Mouse (Mus musculus) right cerebral cortex, postnatal 10 days (tissue): ENCODE data around the gene Taar6.
A peak's percentile ranks its signal among the peaks of the same experiment; 100 is the strongest.

Experiments used
- DNase-seq, 2 experiments: peaks; one replicate each; pipeline ENCODE4 v3.0.0; 2021; ENCODE audit warnings: low spot score in 2 of 2

Taar6 gene

DNA sequence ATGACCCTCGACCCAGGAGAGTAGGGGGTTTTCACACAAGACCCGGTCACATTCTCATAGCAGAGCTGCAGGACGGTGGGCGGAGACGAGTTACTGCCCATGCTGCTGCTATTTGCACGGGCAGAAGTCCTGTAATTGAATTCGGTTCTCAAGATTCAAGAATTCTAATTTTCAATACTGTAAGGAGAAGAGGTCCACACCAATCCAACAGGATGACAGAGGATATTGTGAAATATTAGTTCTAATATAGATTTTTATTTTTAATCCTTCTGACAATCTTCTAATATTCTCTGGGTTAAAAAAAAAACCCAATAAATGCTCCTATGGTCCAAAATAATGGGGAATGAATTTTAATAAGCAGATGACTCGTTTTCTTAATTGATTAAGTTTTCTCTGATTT is at the start of gene Taar6:
TSS of gene Taar6 (minus strand) at position 101 of the 400 bp plus-strand sequence.
- DNase-seq = no peak

GRCm38 (mm10) chr10:24031347-24031746 is 45.9 kb upstream of the Taar6 start:
- DNase-seq = no peak

GRCm38 (mm10) chr10:24026922-24027321 is 41.5 kb upstream of the Taar6 start, which contains the start of gene Taar7d:
Taar7d (plus strand) TSS chr10:24027222.
- DNase-seq = no peak

- DNase-seq = no peak
Measured at GRCm38 (mm10) chr10:24008143-24008542, 22.7 kb upstream of the Taar6 start.

DNA sequence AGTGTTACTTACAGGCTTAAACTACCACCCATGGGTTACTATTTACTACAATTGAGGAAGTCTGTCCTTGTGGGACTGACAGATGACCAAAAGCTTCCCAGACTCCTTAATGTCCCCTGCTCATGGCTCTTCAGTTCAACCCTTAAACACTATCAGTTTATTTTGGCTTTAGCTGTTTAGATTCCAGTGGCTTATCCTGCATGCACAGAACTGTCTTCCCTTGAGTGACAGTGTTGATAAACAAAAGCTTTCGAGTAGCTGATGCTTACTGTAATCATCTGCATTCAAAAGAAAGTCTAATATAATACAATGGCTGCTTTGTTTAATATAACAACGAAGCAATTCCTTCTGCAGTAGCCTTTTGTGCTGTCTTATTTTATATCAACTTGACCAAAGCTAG is 21.6 kb upstream of the Taar6 start:
- DNase-seq = no peak

DNA sequence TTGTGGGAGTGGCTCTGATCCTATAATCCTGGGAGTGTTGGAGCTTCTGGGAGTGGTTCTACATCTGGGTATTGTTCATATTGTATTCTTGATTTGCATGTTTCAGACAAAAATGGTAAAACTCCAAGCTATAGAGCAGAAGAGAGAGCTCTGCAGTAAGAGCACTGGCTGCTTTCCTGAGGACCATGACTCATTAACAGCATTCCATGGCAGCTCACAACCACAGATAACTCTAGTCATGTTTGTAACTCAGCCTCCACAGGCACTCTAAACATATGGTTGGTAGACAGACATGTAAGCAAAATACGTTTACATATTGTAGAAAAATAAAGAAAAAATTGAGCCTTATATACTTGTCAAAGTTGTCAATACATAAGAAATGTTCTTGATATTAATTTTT is 21.0 kb upstream of the Taar6 start:
- DNase-seq = no peak

DNA sequence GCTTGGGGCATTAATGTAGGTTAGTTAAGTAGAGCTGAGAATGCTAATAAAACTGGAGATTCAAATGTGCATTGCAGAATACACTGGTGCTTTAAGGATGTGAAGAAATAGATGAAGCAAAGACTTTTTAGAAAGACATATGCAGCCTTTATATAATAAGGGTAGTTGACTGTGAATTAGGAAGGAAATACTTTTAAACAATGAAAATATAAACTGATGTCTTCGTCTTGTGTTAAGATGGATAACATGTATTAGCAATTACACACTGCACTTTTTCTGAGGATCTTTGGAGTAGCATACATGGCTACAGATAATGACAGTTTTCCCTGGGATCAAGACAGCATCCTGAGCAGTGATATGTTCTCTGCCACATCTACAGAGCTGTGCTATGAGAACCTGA is 14.2 kb upstream of the Taar6 start, which contains the start of gene Taar7b:
TSS of gene Taar7b (plus strand) at position 301 of the 400 bp plus-strand sequence.
- no peak for DNase-seq

DNA sequence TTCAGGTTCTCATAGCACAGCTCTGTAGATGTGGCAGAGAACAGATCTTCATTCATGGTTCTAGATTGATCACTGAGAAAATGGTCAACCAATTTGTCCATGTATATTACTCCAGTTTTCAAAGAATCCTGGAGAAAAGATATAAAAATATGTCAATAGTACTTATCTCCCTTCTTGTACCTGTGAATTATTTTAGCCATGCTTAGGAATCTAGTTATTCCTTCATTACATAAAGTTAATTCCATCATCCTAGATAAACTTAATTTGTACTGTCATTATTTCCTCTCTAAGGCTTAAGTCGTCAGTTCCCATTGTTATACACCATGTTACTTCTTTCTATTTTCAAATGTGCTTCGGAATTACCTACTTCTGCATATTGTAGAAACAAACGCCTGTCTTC is 7.9 kb upstream of the Taar6 start, which contains the start of gene Taar7a:
TSS of gene Taar7a (minus strand) at position 101 of the 400 bp plus-strand sequence.
- DNase-seq = no peak

GRCm38 (mm10) chr10:23986419-23986818 is 973 bp upstream of the Taar6 start:
- DNase-seq = no peak

DNA sequence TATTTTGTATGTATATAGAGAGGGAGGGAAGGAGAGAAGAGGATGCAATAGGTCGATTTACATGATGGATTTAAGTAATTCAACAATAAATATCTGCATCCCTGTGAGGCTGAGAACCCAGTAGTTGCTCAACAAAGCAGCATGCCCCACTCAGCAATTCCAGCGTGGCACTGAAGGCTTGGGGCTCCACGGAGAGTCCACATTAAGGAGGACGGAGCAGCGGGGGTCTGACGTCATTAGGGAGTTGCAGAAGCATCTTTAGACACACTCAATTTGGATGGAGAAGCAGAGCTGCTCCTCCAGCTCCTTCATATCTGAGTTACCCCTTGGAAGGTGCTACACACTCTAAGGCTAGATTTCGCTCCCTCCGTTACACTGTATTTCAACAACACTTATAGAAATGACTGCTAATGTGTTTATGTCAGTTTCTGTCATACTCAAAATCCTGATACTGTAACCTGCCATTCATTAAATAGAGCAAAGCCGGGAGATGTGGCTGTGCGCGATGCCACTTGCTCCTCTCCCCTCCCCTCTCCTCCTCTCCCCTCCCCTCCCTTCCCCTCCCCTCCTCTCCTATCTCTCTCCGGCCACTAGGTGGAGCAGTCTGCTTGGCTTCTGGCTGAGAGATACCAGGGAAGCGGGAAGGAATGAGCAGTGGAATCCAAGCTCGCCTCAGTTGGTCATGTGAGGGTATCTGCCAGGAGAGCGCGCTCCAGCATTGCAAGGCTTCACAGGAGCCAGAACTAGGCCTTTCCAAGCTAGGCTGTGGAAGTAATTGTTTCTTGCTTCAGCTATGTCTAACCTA is 6.3 kb downstream of the Taar6 start:
- DNase-seq = peak; percentile 75 to 86

GRCm38 (mm10) chr10:23977958-23978357 is 7.5 kb downstream of the Taar6 start:
- no peak for DNase-seq

- no peak for DNase-seq
Measured at GRCm38 (mm10) chr10:23971256-23971655, 14.2 kb downstream of the Taar6 start.

- no peak for DNase-seq
Measured at GRCm38 (mm10) chr10:23970656-23971165, 14.7 kb downstream of the Taar6 start, which contains the start of gene Taar5. Taar5 (plus strand) TSS chr10:23970706.

DNA sequence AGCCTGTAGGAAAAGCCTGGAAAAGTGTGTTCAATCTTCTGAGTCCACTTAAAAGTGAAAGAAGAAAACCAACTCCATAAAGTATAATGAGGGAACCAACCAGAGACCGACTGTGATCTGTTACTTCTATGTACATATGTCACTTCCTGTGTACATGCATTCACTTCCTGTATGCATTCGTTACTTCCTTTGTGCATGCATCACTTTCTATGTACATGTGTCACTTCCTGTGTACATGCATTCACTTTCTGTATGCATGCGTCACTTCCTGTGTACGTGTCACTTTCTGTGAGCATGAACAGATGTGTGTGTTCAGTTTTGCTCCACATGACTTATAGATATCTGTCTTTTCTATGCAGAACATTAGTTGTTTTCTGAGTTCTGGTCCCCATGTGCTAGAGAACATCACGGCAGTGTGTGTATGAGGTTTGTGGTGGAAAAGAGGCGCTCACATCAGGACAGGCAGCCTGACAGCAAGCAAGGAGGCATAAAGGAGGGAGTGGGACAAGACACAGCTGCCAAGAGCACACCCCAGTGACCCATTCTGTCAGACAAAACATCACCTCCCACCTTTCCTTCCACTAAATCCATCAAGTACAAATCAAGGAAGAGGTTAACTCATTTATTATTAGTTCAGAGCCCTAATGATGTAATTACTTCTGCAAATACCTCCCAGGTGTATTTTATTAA is 20.4 kb downstream of the Taar6 start:
- no peak for DNase-seq

DNA sequence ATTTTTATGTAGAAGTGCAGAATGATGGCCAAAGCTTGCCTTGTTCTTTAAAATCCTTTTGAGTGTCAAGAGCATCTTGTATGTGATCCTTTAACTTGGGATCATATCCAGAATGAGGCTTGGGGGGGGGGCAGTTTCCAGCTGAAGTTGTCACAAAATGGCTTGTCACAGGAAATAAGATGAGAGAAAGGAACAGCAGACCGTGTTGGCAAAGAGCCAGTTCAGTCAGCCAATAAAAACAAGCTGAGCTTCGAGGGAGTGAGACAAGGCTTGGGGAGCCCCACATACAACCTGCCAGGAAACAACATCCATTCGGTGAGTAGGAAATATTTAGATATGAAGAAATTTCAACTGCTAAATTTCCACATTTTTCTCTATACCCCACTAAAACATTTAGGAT is 22.0 kb downstream of the Taar6 start:
- peak in 1 of 2 experiments; percentile 21 for DNase-seq

DNA sequence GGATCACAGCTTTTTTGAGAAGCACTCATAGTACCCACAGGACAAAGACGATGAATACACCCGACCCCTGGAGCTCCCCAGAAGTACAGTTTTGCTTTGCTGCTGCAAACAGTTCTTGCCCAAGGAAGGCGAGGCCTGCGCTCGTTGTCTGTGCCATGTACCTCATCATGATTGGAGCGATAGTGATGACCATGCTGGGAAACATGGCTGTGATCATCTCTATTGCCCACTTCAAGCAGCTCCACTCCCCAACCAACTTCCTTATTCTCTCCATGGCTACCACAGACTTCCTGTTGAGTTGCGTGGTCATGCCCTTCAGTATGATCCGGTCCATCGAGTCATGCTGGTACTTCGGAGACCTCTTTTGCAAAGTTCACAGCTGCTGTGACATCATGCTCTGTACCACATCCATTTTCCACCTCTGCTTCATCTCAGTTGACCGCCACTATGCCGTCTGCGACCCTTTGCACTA is 25.0 kb downstream of the Taar6 start, which contains the start of gene Taar4:
TSS of gene Taar4 (plus strand) at position 51 of the 472 bp plus-strand sequence.
- no peak for DNase-seq

DNA sequence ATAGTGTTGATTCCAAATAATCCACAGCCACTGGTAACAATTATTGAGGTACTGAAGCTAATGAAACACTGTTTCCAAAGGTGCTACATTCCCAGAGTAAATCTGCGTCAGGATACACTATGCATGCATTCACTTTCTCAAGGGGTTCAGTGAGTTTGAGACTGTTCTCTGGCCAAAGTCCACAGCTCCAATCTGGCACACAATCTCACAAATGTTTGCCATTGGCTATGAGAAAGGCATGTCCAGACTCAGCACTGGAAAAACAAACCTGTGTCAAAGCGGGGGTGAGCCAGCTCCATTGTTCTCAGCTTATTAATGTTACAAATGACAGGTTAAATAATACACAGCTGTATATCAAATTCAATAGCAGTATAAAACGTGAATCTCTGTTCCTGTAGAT is 26.4 kb downstream of the Taar6 start:
- DNase-seq = no peak

DNA sequence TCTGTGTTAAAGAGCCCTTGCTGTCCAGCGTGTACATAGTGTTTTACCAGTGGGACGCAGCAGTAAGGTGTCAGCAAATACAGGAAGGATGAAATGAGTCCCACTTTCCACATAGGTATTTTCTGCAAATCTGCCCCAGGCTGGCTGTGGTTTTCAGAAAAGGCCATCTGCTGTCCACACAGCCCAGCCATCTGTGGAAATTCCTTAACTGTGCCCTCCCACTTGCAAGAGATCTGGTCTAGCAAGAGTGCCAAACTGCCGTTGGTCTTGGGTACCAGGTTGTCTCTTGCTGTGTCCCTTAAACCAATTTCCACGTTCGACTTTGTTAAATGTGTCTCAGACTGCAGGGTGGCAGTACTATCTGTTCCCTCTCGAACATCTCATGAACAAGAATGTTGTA is 33.7 kb downstream of the Taar6 start:
- no peak for DNase-seq

GRCm38 (mm10) chr10:23949508-23950005 is 35.9 kb downstream of the Taar6 start, which contains the start of gene Taar3:
Taar3 (plus strand) TSS chr10:23949558.
- DNase-seq = peak; percentile 43 to 51

- DNase-seq = no peak
Measured at GRCm38 (mm10) chr10:23948026-23948425, 37.4 kb downstream of the Taar6 start.

DNA sequence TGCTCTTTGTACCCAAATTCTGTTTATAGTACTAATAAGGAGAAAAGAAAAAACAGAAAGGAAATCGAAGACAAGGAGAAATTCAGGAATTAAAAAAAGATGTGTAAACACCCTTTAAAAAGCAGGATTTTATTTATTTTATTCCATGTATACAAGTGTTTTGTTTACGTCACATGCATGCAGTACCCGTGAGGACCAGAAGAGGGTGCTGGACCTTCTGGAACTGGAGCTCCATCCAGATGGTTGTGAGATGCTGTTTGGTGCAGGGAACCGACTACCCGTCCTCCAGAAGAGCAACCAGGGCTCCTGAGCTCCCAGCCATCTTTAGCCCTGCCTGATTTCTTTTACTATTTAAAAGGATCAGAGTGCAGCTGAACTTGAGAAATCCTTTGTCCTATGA is 43.0 kb downstream of the Taar6 start:
- DNase-seq = no peak

DNA sequence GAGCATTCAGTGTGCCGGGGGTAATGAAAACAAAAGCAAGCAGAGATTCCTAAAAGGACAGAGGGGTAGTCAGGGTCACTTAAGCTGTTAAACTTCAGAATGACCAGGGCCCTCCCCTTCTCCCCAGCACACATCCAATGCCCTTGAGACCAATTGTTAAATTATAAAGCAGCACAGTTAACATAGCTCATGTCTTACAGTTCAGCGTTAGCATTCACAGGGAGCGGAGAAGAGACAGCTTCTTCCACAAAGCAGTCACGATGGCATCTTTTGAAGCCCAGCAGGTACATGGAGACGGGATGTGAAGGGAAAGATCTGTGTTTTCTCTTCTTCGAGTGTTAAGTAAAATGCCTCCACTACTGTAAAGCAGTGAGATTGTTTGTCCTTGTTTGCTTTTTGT is 47.1 kb downstream of the Taar6 start, which contains the start of gene Taar2:
TSS of gene Taar2 (plus strand) at position 261 of the 400 bp plus-strand sequence.
- no peak for DNase-seq
